Mouse (Mus musculus): ENCODE results near the gene Gm4969.

GRCm38 (mm10) chr7:19100290-19100689 lies 17.9 kb downstream of the Gm4969 start:
- TF ChIP-seq CTCF (IDR thresholded peaks at IDR 0.05; ENCODE audit: insufficient read depth, low read length) (no peak), POLR2A (IDR thresholded peaks at IDR 0.05; ENCODE audit: borderline replicate concordance, extremely low read depth, low read depth, low read length) (no peak)

Data from lung, adult 2 months (tissue).